Mouse (Mus musculus): Measurements from ENCODE around the gene Dnajc22. TPM values are rescaled to one million over a fixed set of nuclear protein-coding genes. Genes with fewer than 3 reads are reported as not detected.

The Dnajc22 gene
- polyA plus RNA-seq, 1 experiment from 2014 or later = 29.6 TPM

DNA sequence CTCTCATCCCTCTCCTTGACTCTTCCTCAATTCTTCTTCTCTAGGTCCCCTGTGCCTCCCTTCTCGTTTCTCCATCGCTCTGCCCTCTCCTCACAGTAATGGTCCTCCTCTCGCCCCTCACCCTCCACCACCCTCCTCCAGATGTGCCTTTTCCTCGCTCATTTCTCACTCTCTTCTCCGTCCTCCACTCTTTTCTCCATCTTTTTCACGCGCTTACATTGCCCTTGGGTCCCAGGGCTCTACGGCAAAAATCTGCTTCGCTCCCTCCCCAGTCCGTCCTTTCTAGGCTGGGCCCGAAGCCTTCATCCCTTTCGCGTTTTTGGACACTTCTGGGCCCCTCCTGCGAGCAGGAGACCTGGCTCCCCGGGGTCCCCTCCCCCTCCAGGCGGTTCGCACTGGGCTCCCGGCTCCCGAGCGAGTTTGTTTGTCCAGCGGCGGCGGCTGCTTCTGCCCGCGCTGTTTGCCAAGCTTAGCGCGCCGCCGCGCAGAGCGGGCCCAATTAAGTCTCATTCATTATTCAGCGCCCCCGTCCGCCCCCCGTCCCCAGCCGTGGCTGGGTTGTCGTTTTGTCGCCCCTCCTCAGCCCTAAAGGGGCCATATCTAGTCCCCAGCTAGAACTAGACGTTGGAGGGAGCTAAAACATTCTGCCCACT is 5.0 kb downstream of the Dnajc22 start:
- DNase-seq = no peak
- under 1% methylated on average over 39 of the region's 39 CpGs for WGBS (ENCODE audit: insufficient replicate concordance)
- no peak overlapping the region for H3K27ac ChIP-seq (ENCODE audit: low read depth)
- peak overlapping the region; percentile 72 for H3K4me2 ChIP-seq (ENCODE audit: low read depth, low read length)
- no peaks in the 10 kb centered on the region for H3K36me3 ChIP-seq (replicated peaks; ENCODE audit: insufficient read depth, low read length)
- H3K27me3 ChIP-seq (ENCODE audit: insufficient read depth, low read length) = peaks cover 67% of the 10 kb centered on the region
- H3K4me3 ChIP-seq (ENCODE audit: low read depth, low read length) = peak overlapping the region; percentile 49
- H3K4me1 ChIP-seq (ENCODE audit: insufficient read depth) = peaks cover 28% of the 10 kb centered on the region
- 0 out of 2 replicates have a peak overlapping the region, but pooled peaks have one; percentile 26 for H3K9ac ChIP-seq (replicated peaks)
- no peak for TF ChIP-seq EP300 (IDR thresholded peaks at IDR 0.05; ENCODE audit: low read depth)
- H3K9me3 ChIP-seq (ENCODE audit: low read length) = no peaks in the 10 kb centered on the region
- ATAC-seq = no peak

DNA sequence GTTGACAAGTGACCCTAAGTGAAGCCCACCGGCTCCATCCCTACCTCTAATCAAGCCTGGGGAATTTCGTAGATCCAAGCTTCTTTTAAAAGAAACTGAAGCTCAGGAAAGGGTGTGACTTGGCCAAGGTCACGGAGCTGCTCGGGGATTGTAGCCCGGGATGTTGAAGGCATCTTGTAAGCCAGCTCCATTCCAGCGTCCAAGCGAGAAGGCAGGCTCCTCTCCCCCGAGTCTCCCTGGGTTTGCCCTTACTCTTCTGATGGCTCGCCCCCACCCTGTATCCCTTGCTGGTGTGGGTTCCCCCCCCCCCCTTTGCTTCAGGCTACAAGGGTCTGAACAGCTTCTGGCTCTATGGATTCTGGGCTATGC is 5.5 kb downstream of the Dnajc22 start:
- TF ChIP-seq CTCF (IDR thresholded peaks at IDR 0.05; ENCODE audit: low read depth) = no peak
- TF ChIP-seq EP300 (IDR thresholded peaks at IDR 0.05; ENCODE audit: low read depth) = no peak
- peak overlapping the region; percentile 72 for H3K4me2 ChIP-seq (ENCODE audit: low read depth, low read length)
- peak overlapping the region; percentile 49 for H3K4me3 ChIP-seq (ENCODE audit: low read depth, low read length)
- H3K9ac ChIP-seq (replicated peaks) = no peak overlapping the region
- no peaks in the 10 kb centered on the region for H3K36me3 ChIP-seq (replicated peaks; ENCODE audit: insufficient read depth, low read length)
- no peak for DNase-seq
- 4% methylated on average over 9 of the region's 9 CpGs for WGBS (ENCODE audit: insufficient replicate concordance)
- H3K9me3 ChIP-seq (ENCODE audit: low read length) = no peaks in the 10 kb centered on the region
- peaks cover 27% of the 10 kb centered on the region for H3K4me1 ChIP-seq (ENCODE audit: insufficient read depth)
- H3K27ac ChIP-seq (ENCODE audit: low read depth) = no peak overlapping the region
- H3K27me3 ChIP-seq (ENCODE audit: insufficient read depth, low read length) = peaks cover 62% of the 10 kb centered on the region
- no peak for ATAC-seq

DNA sequence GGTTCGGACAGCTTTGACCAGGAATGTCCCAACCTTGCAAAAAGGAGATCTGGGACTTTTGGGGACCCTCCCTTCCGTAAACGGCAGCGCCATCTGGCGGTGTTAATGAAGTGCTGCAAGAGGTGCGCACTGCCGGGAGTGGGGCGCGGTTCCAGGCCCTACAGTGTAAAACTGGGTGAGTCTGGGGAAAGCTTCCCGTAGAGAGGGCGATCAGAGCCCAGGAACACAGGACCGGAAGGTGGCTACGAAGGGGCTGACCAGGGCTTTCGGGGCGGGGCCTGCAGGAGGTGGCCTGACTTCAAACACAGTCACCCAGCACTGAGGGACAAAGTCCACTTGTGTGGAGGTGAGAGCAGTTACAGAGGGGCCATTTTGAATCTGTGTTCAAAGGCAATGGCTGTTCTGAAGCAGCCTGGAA is 6.2 kb downstream of the Dnajc22 start:
- no peaks in the 10 kb centered on the region for H3K9me3 ChIP-seq (ENCODE audit: low read length)
- H3K27me3 ChIP-seq (ENCODE audit: insufficient read depth, low read length) = peaks cover 57% of the 10 kb centered on the region
- H3K36me3 ChIP-seq (replicated peaks; ENCODE audit: insufficient read depth, low read length) = no peaks in the 10 kb centered on the region
- TF ChIP-seq EP300 (IDR thresholded peaks at IDR 0.05; ENCODE audit: low read depth) (no peak), CTCF (IDR thresholded peaks at IDR 0.05; ENCODE audit: low read depth) (peak; percentile 83)
- H3K27ac ChIP-seq (ENCODE audit: low read depth) = peak overlapping the region; percentile 94
- H3K9ac ChIP-seq (replicated peaks) = peak overlapping the region; percentile 64
- ATAC-seq (peak; percentile 94), DNase-seq (peak; percentile 82)
- H3K4me1 ChIP-seq (ENCODE audit: insufficient read depth) = peaks cover 22% of the 10 kb centered on the region
- WGBS (ENCODE audit: insufficient replicate concordance) = 3% methylated on average over 15 of the region's 15 CpGs
- peak overlapping the region; percentile 72 for H3K4me2 ChIP-seq (ENCODE audit: low read depth, low read length)
- peak overlapping the region; percentile 49 for H3K4me3 ChIP-seq (ENCODE audit: low read depth, low read length)

DNA sequence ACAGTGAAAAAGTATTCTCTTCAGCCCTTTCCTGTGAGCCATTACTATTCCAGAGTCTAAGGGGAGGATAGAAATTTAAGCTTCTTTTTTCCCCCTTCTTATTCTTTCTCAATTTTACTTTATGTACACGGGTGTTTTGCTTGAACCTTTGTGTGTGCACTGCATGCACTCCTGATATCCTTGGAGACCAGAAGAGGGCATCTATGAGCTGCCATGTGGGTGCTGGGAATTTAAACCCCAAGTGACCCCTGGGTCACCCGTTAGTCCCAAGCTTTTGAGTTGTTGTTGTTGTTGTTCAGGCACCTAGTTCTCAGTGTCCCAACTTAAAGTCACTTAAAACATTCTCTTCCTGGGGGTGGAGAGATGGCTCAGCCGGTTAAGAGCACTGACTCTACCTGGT is 7.0 kb downstream of the Dnajc22 start:
- peak overlapping the region; percentile 64 for H3K9ac ChIP-seq (replicated peaks)
- H3K9me3 ChIP-seq (ENCODE audit: low read length) = no peaks in the 10 kb centered on the region
- 34% methylated on average over 3 of the region's 3 CpGs for WGBS (ENCODE audit: insufficient replicate concordance)
- peak overlapping the region; percentile 72 for H3K4me2 ChIP-seq (ENCODE audit: low read depth, low read length)
- peak overlapping the region; percentile 94 for H3K27ac ChIP-seq (ENCODE audit: low read depth)
- peaks cover 22% of the 10 kb centered on the region for H3K4me1 ChIP-seq (ENCODE audit: insufficient read depth)
- DNase-seq (no peak), ATAC-seq (no peak)
- H3K4me3 ChIP-seq (ENCODE audit: low read depth, low read length) = peak overlapping the region; percentile 49
- peaks cover 50% of the 10 kb centered on the region for H3K27me3 ChIP-seq (ENCODE audit: insufficient read depth, low read length)
- TF ChIP-seq CTCF (IDR thresholded peaks at IDR 0.05; ENCODE audit: low read depth) (peak; percentile 36; the same call in 1 of the 2 replicates), EP300 (IDR thresholded peaks at IDR 0.05; ENCODE audit: low read depth) (no peak)
- no peaks in the 10 kb centered on the region for H3K36me3 ChIP-seq (replicated peaks; ENCODE audit: insufficient read depth, low read length)

DNA sequence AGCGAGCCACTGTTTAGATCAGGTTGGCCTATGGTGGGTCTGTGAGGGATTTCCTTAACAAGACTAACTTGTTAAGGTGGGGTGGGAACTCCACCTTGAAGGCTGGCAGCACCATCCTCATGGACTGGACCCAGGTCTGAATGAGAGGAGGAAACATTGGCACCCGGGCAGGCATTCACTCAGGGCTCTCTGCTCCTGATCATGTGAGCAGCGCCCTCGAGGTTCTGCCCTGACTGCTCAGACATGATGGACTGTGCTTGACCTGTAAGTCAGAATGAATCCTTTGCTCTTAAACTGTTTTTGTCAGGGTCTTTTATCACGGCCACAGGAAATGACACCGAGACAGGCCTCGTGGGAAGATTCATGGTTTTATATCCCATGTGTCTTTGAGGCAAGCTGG is 12.3 kb downstream of the Dnajc22 start:
- ATAC-seq = no peak

DNA sequence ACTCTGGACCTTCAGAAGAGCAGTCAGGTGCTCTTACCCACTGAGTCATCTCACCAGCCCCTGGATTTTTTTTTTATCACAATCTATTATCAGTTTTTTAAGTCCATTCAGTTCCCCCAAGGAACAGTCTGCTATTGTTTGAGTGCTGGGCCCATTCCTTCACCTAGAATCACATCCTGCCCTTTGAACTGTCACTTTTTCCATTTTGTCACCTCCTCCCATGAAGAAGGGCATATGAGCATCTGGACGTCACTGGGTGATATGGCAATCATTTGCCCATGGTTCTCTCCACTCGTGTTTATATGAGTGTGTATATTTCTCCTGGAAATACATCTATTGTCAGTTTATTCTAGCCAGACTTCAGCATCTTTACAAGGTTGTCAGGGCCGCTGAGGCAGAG is 14.9 kb downstream of the Dnajc22 start:
- no peak overlapping the region for H3K27ac ChIP-seq (ENCODE audit: low read depth)
- no peak overlapping the region for H3K4me3 ChIP-seq (ENCODE audit: low read depth, low read length)
- no peaks in the 10 kb centered on the region for H3K27me3 ChIP-seq (ENCODE audit: insufficient read depth, low read length)
- no peak overlapping the region for H3K4me2 ChIP-seq (ENCODE audit: low read depth, low read length)
- no peak overlapping the region for H3K9ac ChIP-seq (replicated peaks)
- 70% methylated on average over 3 of the region's 3 CpGs for WGBS (ENCODE audit: insufficient replicate concordance)
- DNase-seq = no peak
- no peak for ATAC-seq
- H3K36me3 ChIP-seq (replicated peaks; ENCODE audit: insufficient read depth, low read length) = no peaks in the 10 kb centered on the region
- no peaks in the 10 kb centered on the region for H3K9me3 ChIP-seq (ENCODE audit: low read length)
- no peaks in the 10 kb centered on the region for H3K4me1 ChIP-seq (ENCODE audit: insufficient read depth)
- TF ChIP-seq CTCF (IDR thresholded peaks at IDR 0.05; ENCODE audit: low read depth) (no peak), EP300 (IDR thresholded peaks at IDR 0.05; ENCODE audit: low read depth) (no peak)

More for the DNA sequence above, 12.3 kb downstream of the Dnajc22 start:
- no peaks in the 10 kb centered on the region for H3K36me3 ChIP-seq (replicated peaks; ENCODE audit: insufficient read depth, low read length)
- TF ChIP-seq EP300 (IDR thresholded peaks at IDR 0.05; ENCODE audit: low read depth) = no peak
- TF ChIP-seq CTCF (IDR thresholded peaks at IDR 0.05; ENCODE audit: low read depth) = no peak
- H3K27ac ChIP-seq (ENCODE audit: low read depth) = no peak overlapping the region
- DNase-seq = no peak
- H3K9ac ChIP-seq (replicated peaks) = no peak overlapping the region
- H3K27me3 ChIP-seq (ENCODE audit: insufficient read depth, low read length) = 0 out of 2 replicates have a peak, but pooled peaks cover 4% of the 10 kb centered on the region
- 0 out of 2 replicates have a peak, but pooled peaks cover 4% of the 10 kb centered on the region for H3K4me1 ChIP-seq (ENCODE audit: insufficient read depth)
- 38% methylated on average over 7 of the region's 7 CpGs for WGBS (ENCODE audit: insufficient replicate concordance)
- no peak overlapping the region for H3K4me2 ChIP-seq (ENCODE audit: low read depth, low read length)
- H3K4me3 ChIP-seq (ENCODE audit: low read depth, low read length) = no peak overlapping the region
- no peaks in the 10 kb centered on the region for H3K9me3 ChIP-seq (ENCODE audit: low read length)

Measured in liver, postnatal 0 days (tissue).